Mouse (Mus musculus) testis, adult 2 months (tissue): ENCODE data around the gene Atp1a2.

Experiments
- CTCF ChIP-seq: fragments of 200-500 bp; IDR thresholded peaks from 2 replicates; pipeline ENCODE4 v1.5.1; 2012; ENCODE audit warnings: low read depth, mild to moderate bottlenecking, inconsistent platforms, low read length, moderate library complexity; ENCODE audit not compliant: control insufficient read depth, insufficient read depth, insufficient replicate concordance
- POLR2A ChIP-seq: fragments of 200-500 bp; IDR thresholded peaks from 2 replicates; pipeline ENCODE4 v1.6.1; 2012; ENCODE audit warnings: low read depth, mild to moderate bottlenecking, inconsistent platforms, low read length, moderate library complexity; ENCODE audit not compliant: control insufficient read depth

GRCm38 (mm10) chr1:172313613-172314411 lies 15.9 kb upstream of the Atp1a2 start:
- TF ChIP-seq CTCF (no peak), POLR2A (no peak)
